Mouse (Mus musculus): ENCODE measurements around the gene Arhgap29. TPM values are rescaled to one million over a fixed set of nuclear protein-coding genes. Genes with fewer than 3 reads are reported as not detected.

Arhgap29 gene
- total RNA-seq (2021): 10 to 100 TPM; 27.2 to 29.6 TPM
- long read RNA-seq, experiment 1, full-length matches to known transcripts: 3 of 4 reads
- long read RNA-seq, experiment 1, partial matches to known transcripts: 0 of 4 reads
- long read RNA-seq, experiment 1, other reads (novel, unspliced or antisense): 1 of 4 reads
- long read RNA-seq, experiment 2, full-length matches to known transcripts: 3 of 8 reads
- long read RNA-seq, experiment 2, partial matches to known transcripts: 0 of 8 reads
- long read RNA-seq, experiment 2, other reads (novel, unspliced or antisense): 5 of 8 reads

DNA sequence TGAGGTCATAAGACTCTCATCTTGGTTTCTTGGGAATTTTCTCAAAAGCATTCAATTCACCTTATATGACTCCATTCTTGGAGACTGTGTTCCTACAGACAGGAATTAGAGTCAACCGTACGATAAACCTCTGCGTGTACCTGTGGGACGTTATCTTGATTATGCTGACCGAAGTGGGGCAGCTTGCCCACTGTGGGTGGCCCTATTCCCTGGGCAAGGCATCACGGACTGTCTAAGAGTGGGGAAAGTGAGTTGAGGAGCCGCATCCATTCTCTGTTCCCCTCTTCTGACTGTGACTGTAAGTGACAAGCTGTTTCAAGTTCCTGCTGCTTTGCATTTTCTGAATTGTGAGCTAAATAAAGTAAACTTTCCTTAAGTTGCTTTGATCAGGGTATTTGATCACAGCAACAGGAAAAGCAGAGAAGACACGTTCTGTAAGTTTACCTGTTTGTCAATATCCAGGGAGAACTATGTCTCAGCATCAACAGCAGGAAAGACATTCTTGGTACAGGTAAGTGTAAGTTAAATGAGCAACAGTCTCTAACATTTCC, at the start of gene Arhgap29:
Gene Arhgap29, plus strand, starts transcription at position 501 of the 551 bp plus-strand sequence.
- intact Hi-C loops (cut with DNase I; ENCODE audit: low total_unique reads): no loop called here
- DNase-seq: no peak

DNA sequence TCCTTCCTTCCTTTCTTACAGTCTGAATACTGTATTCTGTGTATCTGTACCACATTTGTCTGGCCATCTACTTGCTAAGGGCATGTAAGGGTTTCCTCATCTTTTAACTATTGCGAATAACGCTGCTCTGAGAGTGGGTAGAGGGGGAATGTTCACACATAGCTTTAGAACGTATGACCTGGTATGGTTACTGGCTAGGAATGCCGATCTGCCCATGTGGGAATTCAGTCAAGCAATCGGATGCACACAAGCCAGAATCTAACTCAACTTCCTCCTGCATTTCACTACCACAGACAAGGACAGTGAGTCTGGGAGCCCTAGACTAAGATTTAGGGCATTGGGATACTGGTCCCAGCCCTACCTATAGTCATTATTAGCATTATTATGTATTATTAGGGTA, 49.6 kb upstream of the Arhgap29 start:
- no peak for DNase-seq

DNA sequence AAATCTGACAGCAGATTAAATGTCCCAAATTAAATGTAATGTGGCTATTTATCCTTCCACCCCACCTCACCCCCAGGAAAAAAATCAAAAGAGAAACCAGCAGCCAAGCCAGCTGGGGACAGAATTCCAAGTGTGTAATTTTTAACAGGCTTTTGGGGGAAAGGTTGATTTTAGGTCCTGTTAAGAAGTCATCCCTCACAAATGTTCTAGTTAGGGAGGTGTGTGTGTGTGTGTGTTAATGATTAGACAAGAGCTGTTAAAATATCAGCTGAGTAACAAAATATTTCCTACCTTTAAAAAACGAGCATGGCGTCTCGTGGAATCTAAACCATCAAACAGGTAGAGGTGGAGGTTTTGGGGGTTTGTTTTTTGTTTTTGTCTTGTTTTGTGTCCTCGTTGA, 49.1 kb upstream of the Arhgap29 start:
- intact Hi-C loops (cut with DNase I; ENCODE audit: low total_unique reads): no loop called here
- no peak for DNase-seq

More for the DNA sequence above, 49.6 kb upstream of the Arhgap29 start:
- intact Hi-C loops (cut with DNase I; ENCODE audit: low total_unique reads): no loop called here

DNA sequence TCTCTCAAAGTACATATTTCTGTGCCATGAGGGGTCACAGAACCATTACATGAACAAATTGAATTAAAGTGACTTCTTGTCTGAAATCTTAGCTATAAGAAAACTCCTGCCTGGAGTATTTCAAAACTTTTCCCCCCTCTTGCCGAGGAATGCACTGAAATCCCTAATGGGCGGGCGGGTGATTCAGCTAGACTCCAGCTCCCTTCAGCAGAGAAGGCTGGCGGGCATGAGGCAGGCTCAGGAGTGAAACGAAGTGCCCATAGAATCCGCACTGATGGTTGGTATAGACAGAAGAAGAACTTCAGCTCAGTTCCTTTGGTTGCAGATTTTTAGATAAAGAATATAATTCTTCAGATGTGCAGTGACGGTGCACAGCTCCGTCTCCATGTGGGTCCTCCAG, 48.6 kb upstream of the Arhgap29 start:
- DNase-seq: no peak
- intact Hi-C loops (cut with DNase I; ENCODE audit: low total_unique reads): no loop called here

DNA sequence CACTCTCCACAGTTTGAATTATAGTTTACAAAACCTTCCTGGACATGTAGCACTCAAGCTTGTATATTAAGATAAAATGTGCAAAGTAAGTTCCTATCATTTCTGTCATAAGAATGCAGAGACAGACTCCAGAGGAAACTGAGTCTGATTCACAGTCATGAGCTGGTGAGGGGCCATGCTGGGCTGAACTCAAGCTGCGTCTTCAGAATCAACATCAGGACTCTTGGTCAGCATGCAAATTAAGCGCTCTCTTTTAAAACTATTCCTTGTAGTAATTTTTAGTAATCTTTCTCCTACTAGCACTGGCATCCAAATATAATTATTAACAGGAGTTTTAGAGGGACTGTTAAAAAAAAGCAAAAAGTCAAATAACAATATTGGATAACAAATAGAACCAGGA, 47.9 kb upstream of the Arhgap29 start:
- no peak for DNase-seq
- intact Hi-C loops (cut with DNase I; ENCODE audit: low total_unique reads): no loop called here

DNA sequence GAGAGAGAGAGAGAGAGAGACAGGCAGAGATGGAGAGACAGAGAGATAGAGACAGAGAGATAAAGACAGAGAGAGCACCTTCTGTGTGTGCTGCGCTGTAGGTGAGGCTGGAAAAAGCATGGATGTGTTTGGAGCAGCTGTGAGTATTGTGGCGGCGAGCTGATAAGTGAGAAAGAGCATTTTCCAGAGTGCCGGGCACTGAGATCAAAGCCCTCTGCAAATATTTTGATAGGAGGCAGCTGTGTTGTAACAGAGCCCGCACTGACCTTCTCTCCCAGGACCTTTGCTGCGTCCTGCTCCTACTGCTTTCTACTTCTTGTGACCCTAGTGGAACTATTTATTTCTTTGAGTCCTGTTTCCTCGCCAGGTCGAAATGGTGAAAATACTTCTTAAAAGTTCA, 45.7 kb upstream of the Arhgap29 start:
- no peak for DNase-seq
- intact Hi-C loops (cut with DNase I; ENCODE audit: low total_unique reads): no loop called here

DNA sequence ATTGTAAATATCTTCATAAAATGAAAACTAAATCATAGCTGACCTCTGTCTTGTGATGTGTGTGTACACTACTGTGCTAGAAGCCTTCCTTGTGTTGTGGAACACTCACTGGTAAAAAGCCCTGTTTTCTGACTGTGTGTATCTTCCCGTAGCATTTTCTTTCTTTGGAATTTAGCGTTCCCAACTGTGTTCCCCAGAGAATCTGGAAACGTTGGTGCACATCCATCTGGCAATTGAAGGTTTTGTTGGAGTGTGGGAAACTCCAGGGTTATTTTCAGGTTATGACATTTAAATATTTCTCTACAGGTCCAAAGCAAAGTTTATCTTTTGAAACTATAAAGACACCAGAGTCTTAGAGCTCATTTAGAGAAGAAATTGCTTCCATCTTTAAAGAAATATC, 43.2 kb upstream of the Arhgap29 start:
- intact Hi-C loops (cut with DNase I; ENCODE audit: low total_unique reads): no loop called here
- DNase-seq: peak; percentile 27

DNA sequence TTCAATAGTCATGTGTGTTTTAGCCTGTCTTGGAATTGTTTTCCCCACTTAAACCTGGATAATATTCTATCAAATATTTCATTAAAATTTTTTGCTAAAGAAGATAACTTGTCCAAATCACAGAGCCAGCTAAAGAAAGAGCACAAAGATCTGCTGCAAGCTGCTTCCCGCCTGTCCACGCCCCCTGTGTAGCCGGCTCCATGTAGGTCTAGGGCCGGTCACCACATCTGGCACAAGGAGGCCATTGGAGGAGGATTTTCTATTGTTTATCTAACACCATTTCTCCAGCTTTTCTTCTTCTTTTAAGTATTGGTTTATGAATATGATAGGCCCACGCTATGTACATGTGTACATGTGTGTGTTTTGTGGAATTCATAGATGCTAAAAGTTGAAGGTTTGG, 38.9 kb upstream of the Arhgap29 start:
- intact Hi-C loops (cut with DNase I; ENCODE audit: low total_unique reads): no loop called here
- DNase-seq: no peak

DNA sequence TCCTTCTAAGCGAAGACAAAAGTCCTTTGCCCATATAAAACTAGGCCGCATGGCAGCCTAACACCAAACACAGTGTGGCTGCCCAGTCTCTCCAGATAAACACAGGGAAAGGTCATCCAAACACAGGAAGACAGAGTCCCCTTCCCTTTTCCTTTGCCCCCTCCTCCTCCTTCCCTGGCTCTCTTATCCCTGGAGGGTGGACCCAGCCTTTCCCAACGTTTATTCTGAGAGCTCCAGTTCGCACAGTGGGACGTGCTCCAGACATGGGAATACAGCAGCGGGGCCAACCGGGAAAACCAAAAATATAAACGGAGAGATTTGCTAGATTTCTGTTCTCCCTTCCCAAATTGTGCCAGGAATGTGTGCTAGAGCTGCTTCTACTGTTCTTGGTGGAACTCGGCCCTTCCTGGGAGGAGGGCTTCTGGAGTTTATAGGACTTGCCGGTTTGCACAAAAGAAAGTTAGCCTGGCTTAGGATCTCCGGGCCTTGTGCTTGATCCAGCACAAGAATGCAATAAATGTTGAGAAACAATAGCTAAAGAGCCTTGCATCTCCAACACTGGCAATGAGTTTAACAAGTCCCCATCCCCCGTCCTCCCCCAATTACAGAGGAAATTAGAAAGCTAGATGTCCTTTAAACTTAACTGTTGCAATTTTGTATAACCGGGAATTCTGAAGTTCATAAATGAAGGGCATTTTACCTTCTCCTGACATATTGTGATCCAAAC, 37.7 kb upstream of the Arhgap29 start:
- intact Hi-C loops (cut with DNase I; ENCODE audit: low total_unique reads): no loop called here
- peak; percentile 41 for DNase-seq

DNA sequence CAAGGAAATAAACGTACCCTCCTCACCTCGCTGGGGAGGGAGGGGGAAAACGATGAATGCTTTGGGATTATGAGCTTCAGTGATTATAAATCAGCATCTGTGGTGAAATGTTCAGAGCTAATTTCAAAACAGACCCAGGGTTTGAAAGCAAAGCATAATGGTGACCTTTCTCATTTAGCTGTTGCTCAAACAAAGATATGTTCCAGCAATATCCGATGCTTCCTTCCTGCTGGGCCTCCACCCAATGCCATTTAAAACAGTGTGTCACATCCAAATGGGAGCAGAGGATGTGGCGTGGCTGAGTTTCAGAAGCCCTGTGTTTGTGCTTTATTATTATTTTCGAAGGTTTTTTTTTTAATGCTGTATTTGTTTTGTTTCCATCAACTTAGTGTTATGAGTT, 37.1 kb upstream of the Arhgap29 start:
- DNase-seq: peak; percentile 24
- intact Hi-C loops (cut with DNase I; ENCODE audit: low total_unique reads): no loop called here

DNA sequence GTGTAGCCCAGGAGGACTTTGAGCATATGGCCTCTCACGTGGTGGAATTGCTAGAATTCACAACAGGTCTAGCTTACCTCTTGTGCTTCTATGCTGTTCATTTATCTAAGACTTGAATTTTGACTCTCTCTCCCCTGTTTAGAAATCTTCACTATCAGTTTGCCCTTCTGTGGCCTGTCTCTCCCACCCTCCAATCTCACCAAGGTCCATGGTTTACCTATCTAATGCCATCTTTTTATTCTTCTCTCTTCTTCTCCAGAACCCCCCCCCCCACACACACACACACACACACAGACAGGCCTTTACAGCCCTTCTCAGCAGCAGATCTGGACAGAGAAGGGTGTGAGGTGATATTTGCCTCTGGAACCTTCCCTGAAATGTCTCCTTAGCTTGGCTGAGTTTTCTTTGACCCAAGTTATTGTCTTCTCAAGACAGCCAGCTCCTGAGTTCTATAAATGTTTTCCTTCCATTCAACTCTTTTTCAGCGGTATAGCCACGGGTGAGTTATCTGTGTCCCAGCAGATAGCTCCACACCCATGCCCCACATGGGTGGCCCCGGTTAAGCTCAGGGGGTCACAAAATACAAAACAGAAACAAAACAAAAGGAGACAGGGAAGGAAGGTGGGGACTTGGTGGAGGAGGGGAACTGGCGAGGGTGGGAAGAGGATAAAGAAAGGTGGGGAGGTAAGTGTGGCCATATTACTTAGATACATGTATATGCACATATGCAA, 35.4 kb upstream of the Arhgap29 start:
- no peak for DNase-seq
- intact Hi-C loops (cut with DNase I; ENCODE audit: low total_unique reads): no loop called here

DNA sequence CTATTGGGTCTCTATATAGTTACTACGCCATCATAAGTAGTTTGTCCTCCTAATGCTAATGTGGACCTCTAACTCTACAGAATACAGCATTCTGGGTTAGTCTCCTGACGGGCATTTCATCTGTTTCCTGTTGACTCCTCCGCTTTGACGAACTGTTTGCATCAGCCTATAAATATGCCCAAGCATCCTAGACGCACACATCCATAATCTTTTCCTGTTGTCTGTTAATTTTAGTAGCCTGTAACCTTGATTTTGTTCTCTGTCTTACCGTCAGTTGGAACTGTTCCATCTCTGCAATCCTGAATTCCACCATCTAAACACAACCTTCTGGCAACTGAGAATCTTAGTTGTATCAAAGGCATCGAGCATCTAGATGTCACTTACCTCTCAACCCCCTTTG, 34.7 kb upstream of the Arhgap29 start:
- DNase-seq: no peak
- intact Hi-C loops (cut with DNase I; ENCODE audit: low total_unique reads): no loop called here

DNA sequence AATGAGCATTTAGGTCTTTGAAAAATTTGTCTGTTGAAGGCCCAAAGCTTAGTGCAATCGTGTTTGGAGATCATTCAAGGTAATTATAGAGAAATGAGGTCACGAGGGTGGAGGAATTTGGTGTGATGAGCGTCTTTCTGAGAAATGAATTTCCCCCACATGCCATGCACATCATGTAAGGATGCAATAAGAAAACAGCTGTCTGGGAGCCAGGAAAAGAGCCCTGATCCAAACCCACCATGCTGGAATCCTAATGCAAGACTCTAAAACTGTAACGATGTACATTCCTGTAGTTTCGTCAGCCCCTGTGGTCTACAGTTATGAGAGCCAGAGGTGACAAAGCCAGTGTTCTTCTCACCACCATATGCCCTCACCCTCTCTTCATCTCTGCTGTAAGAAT, 32.4 kb upstream of the Arhgap29 start:
- intact Hi-C loops (cut with DNase I; ENCODE audit: low total_unique reads): no loop called here
- DNase-seq: no peak

DNA sequence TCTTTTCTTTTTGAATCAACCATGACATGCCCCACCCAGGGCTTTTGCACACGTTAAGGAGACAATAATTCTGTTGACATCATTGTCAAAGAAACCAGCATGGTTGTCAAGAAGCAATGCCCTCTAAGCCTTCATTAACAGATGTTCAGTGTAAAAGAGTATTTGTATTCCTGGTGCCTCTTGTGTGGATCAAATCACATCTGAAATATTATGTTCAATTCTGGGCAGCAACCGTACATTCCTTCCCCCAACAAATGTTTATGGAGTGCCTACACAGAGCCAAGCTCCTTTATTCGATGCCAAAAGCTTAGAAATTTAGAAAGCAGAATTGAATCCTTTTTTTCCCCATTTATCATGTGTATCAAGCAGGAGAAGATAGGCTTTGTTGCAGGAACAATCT, 31.6 kb upstream of the Arhgap29 start:
- no peak for DNase-seq
- intact Hi-C loops (cut with DNase I; ENCODE audit: low total_unique reads): no loop called here

DNA sequence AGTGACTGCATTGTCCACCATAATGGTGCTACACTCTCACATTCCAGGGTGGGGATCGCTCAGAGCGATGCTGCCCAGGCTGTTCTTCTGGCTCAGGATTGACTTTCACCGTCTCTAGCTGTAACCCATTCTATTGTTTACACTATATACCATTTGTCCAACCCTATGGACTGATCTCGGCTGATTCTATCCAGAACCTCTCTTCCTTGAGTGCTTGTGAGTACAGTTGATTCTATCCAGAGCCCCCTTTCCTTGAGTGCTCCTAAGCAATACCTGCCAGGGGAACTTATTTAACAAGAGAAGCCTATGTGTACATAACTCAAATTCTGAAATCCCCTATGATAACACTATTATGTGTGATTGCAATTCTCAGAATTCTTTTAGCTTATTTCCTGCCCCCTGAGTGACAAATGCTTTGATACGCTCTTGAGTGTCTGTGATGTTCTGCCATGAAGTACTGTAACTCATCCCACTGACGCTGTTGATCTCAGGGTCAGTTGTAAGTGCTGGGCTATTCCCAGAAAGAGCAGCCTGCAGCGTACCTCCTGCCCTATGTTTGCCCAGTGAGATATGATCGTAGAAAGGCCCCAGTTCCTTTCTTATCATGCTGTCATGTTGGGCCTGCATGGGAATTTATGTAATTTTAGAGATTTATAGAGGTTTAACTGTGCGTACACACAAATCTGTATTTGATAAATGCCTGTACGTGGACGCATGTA, 27.4 kb upstream of the Arhgap29 start:
- no peak for DNase-seq
- intact Hi-C loops (cut with DNase I; ENCODE audit: low total_unique reads): no loop called here

DNA sequence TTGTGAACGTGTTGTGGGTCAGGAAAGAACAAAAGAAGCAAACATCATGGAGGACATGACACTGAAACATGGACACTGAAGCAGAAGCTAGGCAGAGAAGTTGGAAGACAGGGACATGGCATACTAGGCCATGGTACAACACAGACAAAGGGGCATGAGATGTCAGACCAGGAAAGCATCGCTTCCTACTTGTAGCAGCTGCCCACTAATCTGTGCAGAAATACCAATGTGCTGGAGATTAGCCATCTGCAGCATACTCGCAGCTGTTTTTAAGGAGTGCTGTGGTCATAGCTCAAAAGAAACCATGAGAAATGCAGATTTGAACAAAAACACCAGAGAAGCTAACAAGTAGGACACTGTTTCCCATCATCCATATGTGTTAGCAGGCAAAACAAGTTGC, 24.7 kb upstream of the Arhgap29 start:
- intact Hi-C loops (cut with DNase I; ENCODE audit: low total_unique reads): no loop called here

DNA sequence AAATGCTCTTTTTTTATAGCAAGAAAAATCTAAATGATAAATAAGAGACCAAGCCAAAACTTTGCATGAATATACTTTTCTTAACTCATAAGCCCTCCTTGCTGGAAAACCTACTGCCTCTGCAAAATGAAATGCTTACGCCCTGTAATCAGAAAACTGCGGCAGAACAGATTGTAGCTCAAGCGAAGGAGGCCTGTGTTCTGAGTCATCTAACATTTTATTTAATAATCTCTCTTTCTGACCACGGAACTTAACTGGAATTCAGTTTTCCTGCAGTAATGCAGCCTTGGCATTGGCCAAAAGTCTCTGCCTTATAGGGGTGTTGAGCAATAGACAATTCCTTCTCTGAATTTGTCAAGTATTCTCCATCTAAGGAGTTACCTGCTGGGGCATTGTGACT, 19.5 kb upstream of the Arhgap29 start:
- intact Hi-C loops (cut with DNase I; ENCODE audit: low total_unique reads): no loop called here
- DNase-seq: no peak

More for the DNA sequence above, 24.7 kb upstream of the Arhgap29 start:
- DNase-seq: no peak

DNA sequence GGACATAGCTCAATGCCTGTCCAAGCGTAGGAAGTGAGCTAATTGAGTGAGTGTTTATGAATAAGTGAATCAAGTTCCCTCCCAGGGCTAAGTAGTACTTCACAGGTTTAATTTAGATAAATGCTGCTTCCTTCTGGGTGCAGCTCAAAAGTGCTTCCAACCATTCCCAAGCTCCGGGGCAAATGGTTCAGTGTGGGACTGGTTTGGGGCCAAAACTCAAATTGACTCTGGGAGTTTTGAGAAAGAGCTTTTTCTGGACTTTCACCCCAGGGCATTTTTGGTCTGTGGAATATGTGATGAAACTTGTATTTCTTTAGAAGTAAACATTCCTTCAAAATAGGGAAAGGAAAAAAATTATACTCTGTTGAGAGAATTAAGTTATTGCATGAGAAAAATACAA, 16.1 kb upstream of the Arhgap29 start:
- DNase-seq: no peak
- intact Hi-C loops (cut with DNase I; ENCODE audit: low total_unique reads): no loop called here

DNA sequence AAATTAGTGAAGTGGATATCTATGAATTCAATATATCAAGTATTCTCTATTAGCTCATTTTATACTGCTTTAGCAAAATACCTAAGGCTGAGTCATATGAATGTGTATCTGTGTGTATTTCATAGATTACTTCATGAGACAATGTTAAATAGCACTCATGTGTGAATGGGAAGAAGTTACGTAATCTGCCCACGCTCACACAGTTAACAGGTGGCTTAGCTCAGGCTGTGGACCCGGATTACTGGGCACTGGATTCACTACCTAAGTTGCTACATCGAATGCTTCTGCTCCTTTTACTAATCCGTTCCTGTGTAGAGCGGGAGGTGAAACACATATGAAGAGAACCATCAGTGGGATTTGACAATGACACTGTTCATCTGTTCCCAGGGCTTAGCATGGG, 15.3 kb upstream of the Arhgap29 start:
- DNase-seq: no peak
- intact Hi-C loops (cut with DNase I; ENCODE audit: low total_unique reads): no loop called here

DNA sequence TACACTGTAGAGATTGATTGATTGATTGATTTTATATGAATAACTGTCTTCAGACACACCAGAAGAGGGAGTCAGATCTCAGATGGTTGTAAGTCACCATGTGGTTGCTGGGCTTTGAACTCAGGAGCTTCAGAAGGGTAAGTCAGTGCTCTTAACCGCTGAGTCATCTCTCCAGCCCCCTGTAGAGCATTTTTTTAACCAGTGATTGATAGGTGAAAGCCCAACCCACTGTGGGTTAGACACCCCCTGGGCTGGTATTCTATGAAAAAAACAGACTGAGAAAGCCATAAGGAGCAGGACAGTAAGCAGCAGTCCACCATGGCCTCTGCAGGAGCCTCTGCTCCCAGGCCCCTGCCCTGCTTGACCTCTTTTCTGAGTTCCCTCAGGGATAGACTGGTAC, 12.7 kb upstream of the Arhgap29 start:
- intact Hi-C loops (cut with DNase I; ENCODE audit: low total_unique reads): no loop called here
- DNase-seq: no peak
